Mouse (Mus musculus): Measurements from ENCODE around the gene Junb. TPM values are rescaled to one million over a fixed set of nuclear protein-coding genes. Genes with fewer than 3 reads are reported as not detected.

Junb gene
- polyA plus RNA-seq, 1 experiment, result 19.2 TPM

DNA sequence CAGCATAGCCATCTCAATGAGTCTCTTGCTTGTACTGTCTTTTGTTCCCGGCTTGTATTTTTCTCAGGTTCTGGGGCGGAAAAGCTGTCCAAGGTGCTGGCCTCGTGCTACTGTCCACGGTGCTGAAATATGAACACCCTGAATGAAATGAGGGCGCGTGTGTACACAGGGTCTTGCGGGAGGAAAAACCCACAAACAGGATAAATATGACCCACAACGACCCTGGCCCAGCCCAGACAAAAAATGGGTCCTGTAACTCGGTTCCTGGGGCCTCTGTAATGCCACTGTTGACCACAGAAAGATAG, 31.3 kb downstream of the Junb start:
- no peak overlapping the region for H3K4me3 ChIP-seq (ENCODE audit: insufficient read depth, low read depth, low read length)
- peaks cover 4% of the 10 kb centered on the region for H3K27me3 ChIP-seq (replicated peaks; ENCODE audit: control insufficient read depth, insufficient read depth, low read length)
- DNase-seq, result peak; percentile 50
- no peaks in the 10 kb centered on the region for H3K36me3 ChIP-seq (ENCODE audit: control insufficient read depth, insufficient read depth, low read length)
- no peak for TF ChIP-seq POLR2A (IDR thresholded peaks at IDR 0.05; ENCODE audit: low read depth, low read length)
- 0 out of 2 replicates have a peak, but pooled peaks have one; percentile 0 for TF ChIP-seq CTCF (conservative IDR thresholded peaks at IDR 0.05; ENCODE audit: insufficient read depth, insufficient read length, low read depth, low read length)
- H3K4me1 ChIP-seq (ENCODE audit: control insufficient read depth, insufficient read depth, low read length), result no peaks in the 10 kb centered on the region
- H3K27ac ChIP-seq (ENCODE audit: insufficient read depth, low read depth, low read length), result no peak overlapping the region
- WGBS, result 12% methylated on average over 9 of the region's 9 CpGs

DNA sequence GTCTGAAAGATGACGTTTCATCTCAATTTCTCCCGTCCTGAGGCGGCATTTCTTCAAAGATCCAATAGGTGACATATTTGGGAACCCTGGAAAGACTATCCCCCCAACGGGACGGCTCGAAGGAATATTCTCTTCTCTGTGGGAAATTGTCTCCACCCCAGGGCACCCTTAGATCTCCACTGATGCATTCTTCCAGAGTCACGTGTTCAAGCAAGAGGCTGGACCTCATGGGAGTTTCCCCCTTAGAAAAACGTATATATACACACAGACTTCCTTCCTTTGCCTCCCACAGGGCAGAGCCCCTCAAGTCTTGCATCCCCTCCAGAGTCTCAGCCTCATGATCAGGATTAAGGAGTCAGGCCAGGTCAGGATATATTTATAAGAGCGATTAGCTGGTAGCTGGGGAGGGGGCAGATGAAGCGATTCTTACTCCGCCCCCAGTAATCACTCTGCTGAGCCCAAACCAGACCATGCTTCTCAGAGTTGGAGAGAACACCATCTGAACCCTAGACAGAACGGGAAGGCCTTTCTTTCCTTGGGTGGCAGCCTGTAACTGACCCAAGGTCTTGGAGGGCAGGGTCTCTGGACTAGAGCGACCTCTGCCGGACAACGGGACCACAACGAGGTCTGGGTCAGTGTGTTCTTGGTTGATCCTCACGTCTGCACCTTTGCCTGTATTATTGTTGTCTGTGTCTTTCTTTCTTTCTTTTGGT, 31.8 kb downstream of the Junb start, which contains the start of gene Rtbdn:
TSS of gene Rtbdn (plus strand) at position 464 of the 713 bp plus-strand sequence.
- no peak within 1 kb of the TSS for H3K4me3 ChIP-seq (ENCODE audit: insufficient read depth, low read depth, low read length)
- 12% methylated on average over 17 of the region's 17 CpGs for WGBS
- H3K27me3 ChIP-seq (replicated peaks; ENCODE audit: control insufficient read depth, insufficient read depth, low read length), result peaks cover 4% of the 10 kb centered on the region

DNA sequence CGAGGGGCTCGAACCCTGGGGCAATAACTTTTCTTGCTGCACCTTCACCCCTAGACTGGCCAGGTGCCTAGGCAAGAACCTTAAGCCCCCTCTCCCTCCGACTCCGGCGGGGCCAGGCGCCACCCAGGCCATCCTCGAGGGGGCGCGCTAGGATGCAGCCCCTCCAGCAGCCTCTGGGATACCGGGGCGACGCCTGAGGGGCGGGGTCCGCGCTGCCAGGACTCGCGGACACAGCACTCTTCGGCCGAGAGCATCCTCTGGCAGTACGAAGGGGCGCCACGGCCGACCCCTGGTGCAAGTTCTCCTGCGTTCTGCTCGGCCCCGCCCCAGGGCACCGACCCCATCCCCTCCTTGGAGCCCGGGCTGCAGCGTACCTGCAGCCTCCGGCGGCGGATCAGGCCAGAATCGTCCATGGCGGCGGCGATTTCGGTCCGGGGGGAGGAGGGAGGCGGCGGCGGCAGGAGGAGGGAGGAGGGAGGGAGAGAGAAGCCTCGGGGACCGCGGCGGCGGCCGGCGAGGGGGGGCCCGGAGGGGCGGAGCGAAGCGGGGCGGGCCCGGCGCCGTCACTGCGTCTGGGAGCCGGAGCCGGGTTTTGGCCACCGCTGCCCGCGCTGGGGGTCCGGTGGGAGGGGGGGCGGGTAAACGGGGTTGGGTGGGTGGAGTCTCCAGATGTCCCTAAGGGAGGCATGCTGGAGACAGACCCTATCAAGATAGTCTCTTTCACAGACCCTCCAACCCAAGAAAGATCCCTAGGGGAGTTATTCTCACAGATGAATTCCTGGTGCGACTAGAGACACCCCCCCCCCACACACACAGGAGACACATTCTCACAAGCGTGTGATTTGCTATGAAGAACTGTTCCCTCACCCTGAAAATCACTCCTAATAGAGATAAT, 32.6 kb downstream of the Junb start:
- TF ChIP-seq CTCF (conservative IDR thresholded peaks at IDR 0.05; ENCODE audit: insufficient read depth, insufficient read length, low read depth, low read length) (no peak), POLR2A (IDR thresholded peaks at IDR 0.05; ENCODE audit: low read depth, low read length) (no peak)
- Histone ChIP-seq H3K36me3 (ENCODE audit: control insufficient read depth, insufficient read depth, low read length) (no peaks in the 10 kb centered on the region), H3K4me3 (ENCODE audit: insufficient read depth, low read depth, low read length) (no peak overlapping the region), H3K4me1 (ENCODE audit: control insufficient read depth, insufficient read depth, low read length) (no peaks in the 10 kb centered on the region), H3K27ac (ENCODE audit: insufficient read depth, low read depth, low read length) (no peak overlapping the region), H3K27me3 (replicated peaks; ENCODE audit: control insufficient read depth, insufficient read depth, low read length) (peaks cover 4% of the 10 kb centered on the region)
- no peak for DNase-seq
- WGBS, result 1% methylated on average over 46 of the region's 67 CpGs

More for the DNA sequence above, 31.8 kb downstream of the Junb start, which contains the start of gene Rtbdn:
- Histone ChIP-seq H3K36me3 (ENCODE audit: control insufficient read depth, insufficient read depth, low read length) (no peaks in the 10 kb centered on the region), H3K4me1 (ENCODE audit: control insufficient read depth, insufficient read depth, low read length) (no peaks in the 10 kb centered on the region), H3K27ac (ENCODE audit: insufficient read depth, low read depth, low read length) (no peak within 1 kb of the TSS)
- DNase-seq, result no peak
- 0 out of 2 replicates have a peak, but pooled peaks have one; percentile 0 for TF ChIP-seq CTCF (conservative IDR thresholded peaks at IDR 0.05; ENCODE audit: insufficient read depth, insufficient read length, low read depth, low read length)
- no peak for TF ChIP-seq POLR2A (IDR thresholded peaks at IDR 0.05; ENCODE audit: low read depth, low read length)

DNA sequence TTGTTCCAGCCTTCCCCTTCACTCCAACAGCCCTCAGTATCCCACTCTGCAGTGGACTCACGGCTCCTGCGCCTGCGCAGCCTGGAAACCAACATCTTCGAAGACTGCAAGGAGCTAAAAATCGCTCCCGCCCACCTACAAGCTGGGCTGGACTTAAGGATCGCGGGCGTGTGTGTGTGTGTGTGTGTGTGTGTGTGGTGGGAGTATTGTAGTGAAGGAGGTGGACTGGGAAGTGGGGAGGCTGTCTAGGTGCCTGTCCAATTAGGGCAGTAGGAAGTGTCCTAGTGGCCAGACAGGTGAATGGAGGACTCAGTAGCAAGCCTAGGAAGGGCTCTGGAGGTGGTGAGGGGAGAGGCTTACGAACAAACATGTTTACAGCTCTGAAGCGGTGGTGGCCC, 33.3 kb downstream of the Junb start:
- DNase-seq, result no peak
- H3K4me3 ChIP-seq (ENCODE audit: insufficient read depth, low read depth, low read length), result no peak overlapping the region
- 3% methylated on average over 11 of the region's 11 CpGs for WGBS
- H3K27me3 ChIP-seq (replicated peaks; ENCODE audit: control insufficient read depth, insufficient read depth, low read length), result peaks cover 4% of the 10 kb centered on the region
- no peaks in the 10 kb centered on the region for H3K36me3 ChIP-seq (ENCODE audit: control insufficient read depth, insufficient read depth, low read length)
- no peaks in the 10 kb centered on the region for H3K4me1 ChIP-seq (ENCODE audit: control insufficient read depth, insufficient read depth, low read length)
- TF ChIP-seq CTCF (conservative IDR thresholded peaks at IDR 0.05; ENCODE audit: insufficient read depth, insufficient read length, low read depth, low read length), result no peak
- no peak for TF ChIP-seq POLR2A (IDR thresholded peaks at IDR 0.05; ENCODE audit: low read depth, low read length)
- H3K27ac ChIP-seq (ENCODE audit: insufficient read depth, low read depth, low read length), result no peak overlapping the region

DNA sequence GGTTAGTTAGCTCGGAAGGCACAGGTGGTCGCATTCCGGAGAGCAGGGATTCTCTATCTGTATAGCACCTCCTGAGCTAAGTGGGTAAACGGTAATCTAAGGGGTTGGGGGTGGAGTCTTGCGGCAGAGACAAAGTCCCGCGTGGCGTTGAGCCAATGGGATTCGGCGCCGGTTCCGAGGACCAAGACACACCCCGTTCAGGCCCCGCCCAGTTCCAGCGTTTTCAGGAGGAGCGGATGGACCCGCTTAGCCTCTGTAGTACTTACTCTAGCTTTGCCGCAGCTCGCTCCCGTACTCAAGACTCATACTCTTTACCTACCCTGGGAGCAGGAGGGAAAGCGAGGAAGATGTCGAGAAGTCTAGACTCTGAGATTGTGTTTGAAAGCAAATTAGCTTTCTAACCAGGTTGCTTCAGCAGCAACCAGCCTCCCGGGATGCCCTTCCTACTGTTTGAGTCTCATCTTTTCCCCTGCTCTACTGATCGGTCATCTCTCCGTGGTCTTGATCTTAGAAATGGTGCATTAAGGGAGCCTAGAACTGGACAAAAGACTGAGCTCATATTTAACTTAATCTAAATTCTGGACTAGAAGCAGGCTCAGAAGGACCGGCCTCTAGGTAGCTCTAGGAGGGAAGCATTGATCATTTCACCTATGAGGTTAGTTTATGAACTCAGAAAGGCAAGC, 33.9 kb downstream of the Junb start:
- TF ChIP-seq CTCF (conservative IDR thresholded peaks at IDR 0.05; ENCODE audit: insufficient read depth, insufficient read length, low read depth, low read length) (no peak), POLR2A (IDR thresholded peaks at IDR 0.05; ENCODE audit: low read depth, low read length) (no peak)
- H3K27me3 ChIP-seq (replicated peaks; ENCODE audit: control insufficient read depth, insufficient read depth, low read length), result peaks cover 4% of the 10 kb centered on the region
- H3K27ac ChIP-seq (ENCODE audit: insufficient read depth, low read depth, low read length), result no peak overlapping the region
- H3K4me3 ChIP-seq (ENCODE audit: insufficient read depth, low read depth, low read length), result no peak overlapping the region
- DNase-seq, result peak; percentile 34
- no peaks in the 10 kb centered on the region for H3K4me1 ChIP-seq (ENCODE audit: control insufficient read depth, insufficient read depth, low read length)
- WGBS, result 3% methylated on average over 26 of the region's 26 CpGs
- no peaks in the 10 kb centered on the region for H3K36me3 ChIP-seq (ENCODE audit: control insufficient read depth, insufficient read depth, low read length)

DNA sequence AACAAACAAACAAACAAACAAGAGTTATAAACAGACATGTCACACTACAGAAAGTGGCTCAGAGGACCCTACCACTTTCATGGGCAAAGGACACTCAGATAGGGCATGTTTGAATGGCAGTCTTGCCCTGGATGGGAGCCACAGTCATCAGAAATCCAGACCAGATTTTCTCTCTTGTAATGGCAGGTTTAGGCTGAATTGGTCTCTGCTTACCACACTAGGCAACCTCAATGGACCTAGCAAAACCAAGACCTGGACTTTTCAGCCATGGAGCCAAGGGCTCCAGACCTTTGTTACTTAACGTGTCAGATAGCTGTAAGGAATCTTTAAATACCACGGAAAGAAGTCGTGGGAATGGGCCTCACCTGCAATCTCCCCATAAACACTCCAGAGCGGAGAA, 34.8 kb downstream of the Junb start:
- H3K27ac ChIP-seq (ENCODE audit: insufficient read depth, low read depth, low read length), result no peak overlapping the region
- H3K36me3 ChIP-seq (ENCODE audit: control insufficient read depth, insufficient read depth, low read length), result no peaks in the 10 kb centered on the region
- H3K4me1 ChIP-seq (ENCODE audit: control insufficient read depth, insufficient read depth, low read length), result no peaks in the 10 kb centered on the region
- H3K27me3 ChIP-seq (replicated peaks; ENCODE audit: control insufficient read depth, insufficient read depth, low read length), result peaks cover 4% of the 10 kb centered on the region
- no peak for DNase-seq
- no peak overlapping the region for H3K4me3 ChIP-seq (ENCODE audit: insufficient read depth, low read depth, low read length)
- 15% methylated on average over 4 of the region's 4 CpGs for WGBS
- TF ChIP-seq POLR2A (IDR thresholded peaks at IDR 0.05; ENCODE audit: low read depth, low read length), result no peak
